In the genomic region with DNA sequence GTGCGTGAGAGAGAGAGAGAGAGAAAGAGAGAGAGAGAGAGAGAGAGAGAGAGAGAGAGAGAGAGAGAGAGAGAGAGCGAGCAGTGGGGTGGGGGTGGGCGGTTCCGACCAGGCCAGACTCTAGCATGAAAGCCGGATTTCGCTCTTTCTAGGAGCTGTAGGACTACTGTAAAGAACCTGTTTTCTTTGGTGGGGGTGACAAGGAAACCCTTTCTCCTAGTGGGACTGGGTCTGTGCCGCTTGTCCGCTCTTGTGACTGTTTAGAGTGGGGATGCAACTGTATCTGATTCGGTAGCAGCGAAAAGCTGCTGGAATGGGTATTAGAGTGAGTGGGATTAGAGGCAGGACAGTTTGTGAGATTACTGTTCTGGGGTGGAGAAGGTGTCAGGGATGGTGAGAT, we compare ENCODE assay signal across 8 mouse cellular contexts. TPM values are rescaled to one million over a fixed set of nuclear protein-coding genes. Genes with fewer than 3 reads are reported as not detected.
A peak's percentile ranks its signal among the peaks of the same experiment; 100 is the strongest.
DNase-seq lines count a peak whose midpoint lies in the region; ATAC-seq lines count a peak whose summit lies in the region.

No protein-coding gene starts in this region.

- H3K36me3 ChIP-seq in kidney, embryonic 16.5 days (ENCODE audit: insufficient read depth, low read length) = no peaks in the 10 kb centered on the region
- H3K36me3 ChIP-seq in forebrain, embryonic 10.5 days (replicated peaks) = peaks cover 2% of the 10 kb centered on the region; the same call in 1 of the 2 replicates
- no peaks in the 10 kb centered on the region for H3K36me3 ChIP-seq in limb, embryonic 11.5 days (ENCODE audit: control insufficient read depth, insufficient read depth, low read length)
- H3K36me3 ChIP-seq in neural tube, embryonic 12.5 days = no peaks in the 10 kb centered on the region

- H3K9ac ChIP-seq in kidney, embryonic 16.5 days (replicated peaks; ENCODE audit: low read length) = peak overlapping the region; percentile 81
- peak overlapping the region; percentile 24 for H3K9ac ChIP-seq in limb, embryonic 11.5 days (ENCODE audit: low read length)
- H3K9ac ChIP-seq in neural tube, embryonic 12.5 days = peak overlapping the region; percentile 83; the same call in 1 of the 2 replicates

- peak overlapping the region; percentile 74 for H3K4me3 ChIP-seq in kidney, embryonic 16.5 days (ENCODE audit: low read length)
- H3K4me3 ChIP-seq in forebrain, embryonic 10.5 days = peak overlapping the region; percentile 77
- H3K4me3 ChIP-seq in limb, embryonic 11.5 days (ENCODE audit: low read depth, low read length) = peak overlapping the region; percentile 73
- H3K4me3 ChIP-seq in neural tube, embryonic 12.5 days = peak overlapping the region; percentile 67

- H3K9me3 ChIP-seq in kidney, embryonic 16.5 days (ENCODE audit: low read length) = no peaks in the 10 kb centered on the region
- H3K9me3 ChIP-seq in forebrain, embryonic 10.5 days = no peaks in the 10 kb centered on the region
- no peaks in the 10 kb centered on the region for H3K9me3 ChIP-seq in limb, embryonic 11.5 days (ENCODE audit: control insufficient read depth, low read length)
- no peaks in the 10 kb centered on the region for H3K9me3 ChIP-seq in neural tube, embryonic 12.5 days

- peak overlapping the region; percentile 91; the same call in 1 of the 2 replicates for H3K27ac ChIP-seq in kidney, embryonic 16.5 days (ENCODE audit: low read length)
- H3K27ac ChIP-seq in forebrain, embryonic 10.5 days = peak overlapping the region; percentile 95
- H3K27ac ChIP-seq in limb, embryonic 11.5 days (replicated peaks; ENCODE audit: low read depth, low read length) = peak overlapping the region; percentile 81; the same call in 1 of the 2 replicates
- no peak overlapping the region for H3K27ac ChIP-seq in neural tube, embryonic 12.5 days

- peak overlapping the region; percentile 84 for H3K4me2 ChIP-seq in kidney, embryonic 16.5 days (replicated peaks; ENCODE audit: low read depth, low read length)
- H3K4me2 ChIP-seq in limb, embryonic 11.5 days (ENCODE audit: low read depth, severe bottlenecking) = peak overlapping the region; percentile 89
- peak overlapping the region; percentile 96 for H3K4me2 ChIP-seq in neural tube, embryonic 12.5 days (replicated peaks)

- H3K4me1 ChIP-seq in kidney, embryonic 16.5 days (ENCODE audit: insufficient read depth, low read length) = peaks cover 31% of the 10 kb centered on the region
- peaks cover 63% of the 10 kb centered on the region for H3K4me1 ChIP-seq in forebrain, embryonic 10.5 days
- H3K4me1 ChIP-seq in limb, embryonic 11.5 days (ENCODE audit: control insufficient read depth, insufficient read depth, low read length) = peaks cover 11% of the 10 kb centered on the region
- H3K4me1 ChIP-seq in neural tube, embryonic 12.5 days = peaks cover 32% of the 10 kb centered on the region

- ATAC-seq in kidney, embryonic 16.5 days (ENCODE audit: low FRiP score, low TSS enrichment) = no peak
- no peak for ATAC-seq in limb, embryonic 11.5 days (ENCODE audit: insufficient number of reproducible peaks, low FRiP score, low TSS enrichment, low read depth)
- ATAC-seq in neural tube, embryonic 12.5 days (ENCODE audit: low FRiP score, low read depth) = no peak

- H3K27me3 ChIP-seq in kidney, embryonic 16.5 days (ENCODE audit: insufficient read depth, low read length) = peaks cover 7% of the 10 kb centered on the region; the same call in 1 of the 2 replicates
- peaks cover 28% of the 10 kb centered on the region for H3K27me3 ChIP-seq in forebrain, embryonic 10.5 days (ENCODE audit: poor library complexity, severe bottlenecking)
- H3K27me3 ChIP-seq in limb, embryonic 11.5 days (ENCODE audit: control insufficient read depth, insufficient read depth, low read length) = no peaks in the 10 kb centered on the region
- H3K27me3 ChIP-seq in neural tube, embryonic 12.5 days (replicated peaks) = 0 out of 2 replicates have a peak, but pooled peaks cover 7% of the 10 kb centered on the region

- no peak for DNase-seq in kidney, adult 11 months
- DNase-seq in forebrain, embryonic 10.5 days (ENCODE audit: extremely low spot score, low spot score) = no peak
- no peak for DNase-seq in limb, embryonic 11.5 days (ENCODE audit: low spot score)
- no peak for DNase-seq in urinary bladder, postnatal 36 days (ENCODE audit: low spot score in 2 of 2)
- no peak for DNase-seq in right cerebral cortex, adult 18-20 months
- no peak for DNase-seq in thymus, postnatal 10 days (ENCODE audit: low spot score in 2 of 2)

- WGBS in kidney, embryonic 16.5 days = 17% methylated on average over 9 of the region's 10 CpGs
- WGBS in forebrain, embryonic 10.5 days = 2% methylated on average over 9 of the region's 10 CpGs
- WGBS in limb, embryonic 11.5 days = 7% methylated on average over 9 of the region's 10 CpGs
- 8% methylated on average over 9 of the region's 10 CpGs for WGBS in neural tube, embryonic 12.5 days

RNA-seq across cellular contexts. Expression of a gene that starts 42.7 kb away (rescaled TPM):
- polyA plus RNA-seq in kidney, embryonic 16.5 days (2015; fragmentation: Nextera tagmentation; extraction: Ambion mirVana) = 39.7 and 43.8 TPM in 2 replicates
- polyA plus RNA-seq in forebrain, embryonic 10.5 days (2016; fragmentation: Nextera tagmentation; extraction: Ambion mirVana) = 22.1 and 27.9 TPM in 2 replicates
- 43.1 and 45.1 TPM in 2 replicates for polyA plus RNA-seq in limb, embryonic 11.5 days (2014; fragmentation: Nextera tagmentation; extraction: Ambion mirVana)
- polyA plus RNA-seq in neural tube, embryonic 12.5 days (2016; fragmentation: Nextera tagmentation; extraction: Ambion mirVana) = 33.0 and 35.0 TPM in 2 replicates

Comparison
In these comparisons a context has a peak if more than half of its experiments do, and no peak if none do; other contexts are left out.
1. H3K9ac ChIP-seq: peak in every context shown above with its lines; median percentile 83 in neural tube, embryonic 12.5 days; 81 in kidney, embryonic 16.5 days; 24 in limb, embryonic 11.5 days.